Mouse (Mus musculus) left cerebral cortex, adult 8-10 months (tissue): ENCODE data around the gene Slc12a3. TPM values are rescaled to one million over a fixed set of nuclear protein-coding genes. Genes with fewer than 3 reads are reported as not detected.
"Not testable (repeated sequence)": the region's sequence is repeated elsewhere in the genome, so short reads cannot be mapped to it uniquely, and the experiment has no call there.

Source experiments
- DNase-seq, 2 experiments: peaks; one replicate each; pipeline ENCODE4 v3.0.0; 2022; ENCODE audit warnings: low spot score in 2 of 2
- microRNA-seq, 2 experiments: library from miRNA; unstranded; fragments of <30 nt; microRNA quantifications; one replicate each; pipeline ENCODE4 v1.2.0; 2022
- total RNA-seq, 4 experiments: library from RNA; stranded (reverse); gene quantifications; 2 replicates each; pipeline ENCODE4 v1.2.4; 2022

Slc12a3 gene
- total RNA-seq, 4 experiments from 2014 or later, result 0.20 to 0.57 (median 0.48) TPM

DNA sequence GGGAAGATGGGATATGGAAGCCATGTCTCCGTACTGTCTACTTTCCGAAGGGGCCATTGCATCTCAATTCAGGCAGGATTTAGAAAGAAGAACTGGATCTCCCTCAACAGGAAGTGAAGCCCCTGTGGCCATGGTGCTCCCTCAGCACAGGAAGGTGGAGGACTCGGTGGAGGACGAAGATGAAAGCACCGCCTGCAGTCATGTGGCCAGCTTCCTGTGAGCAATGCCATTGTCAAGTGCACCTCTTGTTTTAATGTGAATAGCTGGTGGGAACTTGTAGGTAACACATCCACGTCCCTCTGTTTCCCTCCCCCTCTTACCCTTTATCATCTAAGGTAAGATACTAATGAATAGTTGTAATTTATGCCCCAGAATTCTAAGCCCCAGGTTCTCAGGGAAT is 69.6 kb downstream of the Slc12a3 start:
- no peak for DNase-seq

DNA sequence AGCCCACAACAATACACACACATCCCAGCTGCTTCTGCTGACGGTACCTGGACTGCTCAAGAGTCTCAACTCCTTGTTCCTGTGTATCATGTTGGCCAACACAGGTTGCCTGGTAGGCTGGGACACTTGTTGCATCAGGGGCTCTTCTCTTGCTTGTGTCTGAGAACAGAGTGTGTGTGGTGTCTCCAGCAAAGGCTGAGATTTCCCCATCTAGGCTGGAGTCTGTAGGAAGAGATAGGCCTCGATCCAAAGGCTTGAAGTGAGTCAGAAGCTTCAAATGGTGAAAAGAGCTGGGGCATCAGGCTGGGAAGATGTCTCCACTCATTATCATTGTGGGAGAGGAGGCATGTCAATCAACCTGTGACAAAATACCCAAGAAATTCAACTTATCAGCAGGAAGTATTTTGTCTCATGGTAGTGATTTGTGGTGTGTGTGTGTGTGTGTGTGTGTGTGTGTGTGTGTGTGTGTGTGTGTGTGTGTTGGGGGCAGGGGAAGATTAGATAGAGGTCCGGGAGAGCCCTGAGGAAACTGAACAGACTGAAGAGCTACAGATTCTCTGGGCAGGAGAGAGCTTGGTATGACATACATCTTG is 70.5 kb downstream of the Slc12a3 start:
- no peak for DNase-seq

DNA sequence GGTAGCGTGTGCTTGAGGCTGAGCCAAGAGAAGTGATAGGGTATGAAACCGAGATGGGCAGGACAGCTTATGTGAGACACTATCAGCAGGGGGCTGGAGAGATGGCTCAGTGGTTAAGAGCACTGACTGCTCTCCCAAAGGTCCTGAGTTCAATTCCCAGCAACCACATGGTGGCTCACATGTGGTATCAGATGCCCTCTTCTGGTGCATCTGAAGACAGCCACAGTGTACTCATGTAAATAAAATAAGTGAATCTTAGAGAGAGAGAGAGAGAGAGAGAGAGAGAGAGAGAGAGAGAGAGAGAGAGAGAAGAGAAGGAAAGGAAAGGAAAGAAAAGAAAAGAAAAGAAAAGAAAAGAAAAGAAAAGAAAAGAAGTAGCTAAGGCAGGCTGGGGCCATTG is 71.0 kb downstream of the Slc12a3 start:
- DNase-seq, result not testable (repeated sequence)

DNA sequence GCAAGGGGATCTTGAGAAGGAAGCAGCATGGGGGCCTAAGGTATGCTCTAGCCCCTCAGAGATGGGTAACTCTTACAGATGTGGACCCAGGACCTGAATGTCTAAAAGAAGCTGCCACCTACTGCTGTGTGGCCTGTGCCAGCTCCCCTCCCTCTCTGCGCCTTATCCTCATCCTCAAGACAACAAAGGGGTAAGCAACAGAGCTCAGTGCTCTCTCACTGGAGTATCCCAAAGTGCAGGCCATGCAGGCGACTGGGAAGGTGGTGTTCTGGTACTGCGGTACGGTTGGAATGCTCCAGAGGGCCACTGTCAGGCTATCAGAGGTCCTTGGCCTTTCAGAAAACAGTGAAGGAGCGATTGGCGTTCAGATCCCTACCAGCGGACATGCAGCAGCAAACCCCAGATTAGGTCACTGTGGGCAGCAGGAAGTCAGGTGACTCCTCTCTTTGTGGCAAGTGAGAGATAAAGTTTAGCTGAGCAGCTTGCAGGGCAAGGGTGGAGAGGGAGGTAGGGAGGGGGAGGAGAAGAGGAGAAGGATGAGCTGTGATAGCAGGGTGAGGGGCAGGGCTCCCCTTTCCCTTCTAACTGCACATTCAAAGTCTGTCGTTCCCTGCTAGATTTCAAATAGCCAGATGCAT is 79.6 kb downstream of the Slc12a3 start:
- no peak for DNase-seq

DNA sequence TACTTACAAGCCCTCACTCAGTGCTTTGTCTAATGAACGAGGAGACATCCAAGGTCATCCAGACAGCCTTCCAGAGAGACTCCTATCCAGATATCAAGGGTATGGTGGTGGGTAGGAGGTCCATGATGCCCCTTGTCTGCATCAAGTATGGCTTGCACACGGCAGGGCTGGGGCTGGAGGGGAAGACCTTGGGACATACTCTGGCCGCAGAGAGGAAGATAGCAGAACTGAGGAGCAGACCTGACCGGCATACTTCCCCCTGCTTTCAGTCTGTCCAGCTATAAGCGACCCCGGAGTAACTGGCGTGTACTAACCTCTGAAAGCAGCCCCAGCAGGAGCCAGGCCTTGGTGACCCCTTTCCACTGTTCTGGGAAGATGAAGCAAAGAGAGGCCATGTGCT is 80.5 kb downstream of the Slc12a3 start:
- DNase-seq, result no peak

DNA sequence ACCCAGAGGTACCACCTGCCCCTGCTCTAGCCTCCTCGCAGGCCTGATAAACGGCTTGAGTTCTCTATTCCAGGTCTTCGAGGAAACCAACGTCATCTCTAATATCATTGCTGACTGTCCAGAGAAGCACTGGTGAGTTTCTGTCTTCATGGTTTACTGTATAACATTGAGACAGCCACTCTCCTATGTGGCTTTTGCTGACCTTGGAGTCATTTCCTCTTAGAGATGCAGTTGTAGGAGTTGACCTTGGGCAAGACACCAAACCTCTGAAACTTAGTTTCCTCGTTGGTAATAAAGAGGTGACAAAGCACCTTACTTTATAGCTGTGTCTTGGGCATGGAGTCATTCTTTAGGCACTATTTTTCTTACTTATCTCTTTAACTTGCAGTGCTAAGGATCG is 83.5 kb downstream of the Slc12a3 start:
- no peak for DNase-seq

DNA sequence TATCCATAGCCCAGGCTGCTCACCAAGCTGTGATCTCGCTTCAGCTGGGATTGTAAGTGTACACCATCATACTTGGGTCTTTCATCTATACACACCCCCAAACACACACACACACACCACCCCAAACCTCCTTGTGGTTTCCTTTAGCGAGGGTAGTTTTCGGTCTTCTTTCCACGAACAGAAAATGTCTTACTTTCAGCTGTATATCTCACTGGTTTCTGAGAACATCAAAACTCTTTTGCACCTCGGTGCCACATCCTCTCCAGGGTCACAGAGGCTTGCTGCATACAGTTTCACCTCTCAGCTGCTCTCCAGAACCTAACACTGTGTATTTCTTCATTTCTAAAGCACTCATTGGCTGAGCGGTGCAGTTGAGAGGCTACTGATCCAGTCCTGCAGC is 84.5 kb downstream of the Slc12a3 start:
- no peak for DNase-seq

DNA sequence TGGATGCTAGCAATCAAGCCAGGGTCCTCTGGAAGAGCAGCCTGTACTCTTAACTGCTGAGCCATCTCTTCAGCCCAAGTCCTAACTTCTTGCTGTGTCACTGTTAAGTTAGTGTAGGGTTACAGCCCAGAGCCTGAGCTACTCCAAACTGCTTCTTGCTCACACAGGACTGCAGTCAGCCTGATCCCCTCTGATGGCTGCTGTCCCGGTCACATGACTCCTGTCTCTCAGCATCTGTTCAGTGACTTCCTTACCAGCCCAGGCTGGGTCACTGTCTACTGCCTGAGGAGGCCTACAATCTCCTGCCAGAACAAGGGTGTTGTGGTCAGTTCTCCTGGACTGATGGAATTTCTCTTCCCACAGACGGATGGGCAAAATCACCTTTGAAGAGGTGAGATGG is 86.2 kb downstream of the Slc12a3 start:
- DNase-seq, result no peak

Small RNA genes lying within 50 kb of the gene (microRNA-seq; reads per million reads assigned to microRNA genes)
- 3,480 to 3,528 reads per million in 2 experiments for gene Mir138-2

Other genes starting within 250 kb of the Slc12a3 start
- gene Bbs2, start 230.3 kb upstream of the Slc12a3 start, total RNA-seq, result 10 to 100 TPM; 33.2 to 41.9 (median 38.5) TPM
- gene Mt4, start 192.0 kb upstream of the Slc12a3 start, total RNA-seq, result not detected
- gene Mt3, start 176.6 kb upstream of the Slc12a3 start, total RNA-seq, result 100 to 1,000 TPM; 785 to 962 (median 864) TPM
- 100 to 1,000 TPM; 287 to 602 (median 391) TPM for gene Mt2, start 156.5 kb upstream of the Slc12a3 start, total RNA-seq
- gene Mt1, start 150.1 kb upstream of the Slc12a3 start, total RNA-seq, result 100 to 1,000 TPM; 307 to 666 (median 449) TPM
- 10 to 100 TPM; 48.3 to 54.1 (median 49.8) TPM for gene Nup93, start 114.6 kb upstream of the Slc12a3 start, total RNA-seq
- gene Herpud1, start 57.2 kb downstream of the Slc12a3 start, total RNA-seq, result 10 to 100 TPM; 68.9 to 76.1 (median 73.2) TPM
- gene Nlrc5, start 105.2 kb downstream of the Slc12a3 start, total RNA-seq, result 1 to 10 TPM in 3 of 4 experiments, under 1 TPM in 1; 0.81 to 3.7 (median 2.6) TPM
- 10 to 100 TPM; 20.1 to 28.9 (median 23.6) TPM for gene Cpne2, start 203.8 kb downstream of the Slc12a3 start, total RNA-seq